Mouse (Mus musculus) cerebellum, adult 18-20 months (tissue): ENCODE data around the gene Scnn1a.

Experiments used
- DNase-seq, 2 experiments: peaks; one replicate each; pipeline ENCODE4 v3.0.0; 2021

Scnn1a gene

DNA sequence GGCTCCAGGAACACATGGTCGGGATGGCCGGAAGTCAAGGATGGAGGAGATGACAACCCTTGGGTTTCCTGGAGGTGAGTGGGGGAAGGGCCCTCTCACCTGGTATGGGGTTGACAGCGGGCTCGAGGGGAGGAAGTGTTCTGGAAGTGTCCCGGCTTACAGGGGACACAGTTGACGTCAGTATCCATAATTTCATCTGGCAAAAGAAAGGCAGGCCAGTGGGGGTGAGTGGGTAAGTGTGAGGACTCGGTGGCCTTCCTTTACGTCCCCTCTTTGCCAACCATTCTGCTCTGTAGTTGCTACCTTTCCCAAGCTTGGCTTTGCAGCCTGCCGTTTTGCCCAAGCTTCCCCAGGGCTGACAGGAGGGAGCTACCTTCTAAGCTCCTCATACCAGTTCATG is 8.3 kb upstream of the Scnn1a start:
- DNase-seq: no peak

DNA sequence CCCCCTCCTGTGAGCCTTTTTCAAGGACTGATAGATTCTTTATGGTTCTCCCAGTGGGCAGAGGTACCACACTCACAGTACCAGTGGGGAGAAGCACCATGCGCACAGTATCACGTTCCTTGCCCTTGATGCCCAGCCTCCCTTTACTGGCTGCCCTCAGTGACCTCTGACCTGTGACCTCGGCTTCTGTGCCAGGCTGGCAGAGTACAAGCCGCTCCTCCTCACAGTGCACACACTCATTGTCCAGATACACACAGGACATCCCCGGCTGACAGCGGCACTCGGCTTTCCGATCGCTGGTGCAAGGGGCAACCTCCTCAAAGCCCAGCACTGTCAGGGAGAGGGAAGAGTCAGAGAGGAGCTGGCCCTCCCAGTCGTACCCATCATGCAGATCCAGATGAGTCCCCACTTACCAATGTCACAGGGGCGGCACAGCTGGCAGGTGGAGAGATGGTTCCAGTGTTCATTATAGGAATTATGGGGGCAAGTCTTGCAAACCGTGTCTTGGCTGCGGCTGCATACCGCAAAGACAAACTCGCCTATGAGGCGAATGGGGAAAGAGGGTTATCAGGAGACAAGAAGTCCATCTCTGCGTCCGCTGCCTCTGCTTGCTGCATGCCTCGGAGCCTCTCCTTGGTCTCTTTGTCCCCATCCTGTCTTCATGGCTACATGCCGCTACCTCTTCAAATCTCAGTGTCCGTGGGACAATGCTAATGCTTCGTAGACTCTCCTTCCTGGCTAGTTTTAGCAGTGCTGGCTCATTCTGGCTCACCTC is 7.7 kb upstream of the Scnn1a start:
- no peak for DNase-seq

DNA sequence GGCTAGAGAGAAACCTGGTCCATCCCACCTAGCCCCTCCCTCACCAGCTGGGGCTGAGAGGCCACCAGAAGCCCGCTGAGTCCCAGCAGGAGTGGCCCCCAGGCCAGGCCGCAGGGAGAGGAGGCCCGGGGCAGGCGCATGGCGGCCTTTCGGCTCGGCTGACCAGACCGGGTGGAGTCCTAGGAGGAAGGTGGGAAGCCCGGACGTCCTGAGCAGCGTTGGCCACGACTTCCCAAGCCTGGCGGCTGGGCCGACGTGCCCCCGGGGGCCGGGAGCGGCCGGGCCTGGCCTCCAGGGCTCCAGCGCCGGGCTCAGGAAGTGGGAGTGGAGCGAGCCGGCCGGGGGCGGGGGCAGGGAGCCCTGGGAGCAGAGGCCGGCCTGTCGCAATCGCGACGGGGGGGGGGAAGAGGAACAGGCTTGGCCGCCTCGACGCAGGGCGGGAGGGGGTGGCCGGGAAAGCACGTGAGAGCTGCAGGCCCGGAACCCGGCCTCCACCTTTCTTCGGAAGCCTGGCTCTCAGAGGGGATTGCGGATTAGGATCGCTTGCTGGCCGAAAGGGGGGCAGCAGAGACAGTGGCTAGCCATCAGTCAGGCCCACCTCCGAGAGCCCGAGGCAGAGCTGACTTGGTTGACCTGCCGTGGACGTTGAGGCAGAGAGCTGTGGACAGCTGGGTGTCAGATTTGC is 6.8 kb upstream of the Scnn1a start, which contains the start of gene Ltbr:
Gene Ltbr (minus strand): TSS at position 340 of the 685 bp plus-strand sequence.
- DNase-seq: peak; percentile 35 to 48

DNA sequence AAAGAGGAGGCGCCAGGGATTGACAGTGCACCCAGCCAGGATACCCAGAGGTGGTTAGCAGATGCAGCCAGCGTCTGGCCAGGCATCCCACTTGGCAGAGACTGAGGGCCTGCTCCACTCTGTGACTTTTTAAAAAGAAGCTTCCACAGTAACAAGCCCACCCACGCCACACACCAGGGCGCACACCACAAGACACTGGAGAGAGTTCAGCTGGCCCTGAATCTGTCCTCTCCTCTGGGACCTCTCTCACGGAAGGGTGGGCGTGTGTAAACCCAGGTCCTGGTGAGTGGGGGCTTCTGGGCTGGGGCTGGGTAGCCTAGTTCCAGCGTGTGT is 6.3 kb upstream of the Scnn1a start:
- DNase-seq: peak in 1 of 2 experiments; percentile 8

DNA sequence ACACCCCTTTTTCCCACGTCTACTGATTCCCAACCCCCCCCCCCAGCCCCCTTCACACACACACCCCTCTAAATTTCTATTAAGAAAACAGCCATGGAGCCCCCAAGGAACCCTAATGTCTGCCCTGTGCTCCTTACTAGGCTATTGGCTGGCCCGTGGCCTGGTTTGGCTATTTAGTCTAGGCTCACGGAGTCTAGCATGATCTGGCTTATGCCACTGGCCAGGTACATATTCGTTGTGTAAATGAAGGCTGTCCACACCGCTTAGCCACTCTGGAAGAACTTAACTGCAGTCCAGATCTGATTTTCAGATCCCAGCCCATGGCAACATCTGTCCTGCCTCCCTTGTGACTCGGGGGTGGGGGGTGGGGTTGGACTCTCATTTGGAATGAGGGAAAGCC is 5.7 kb upstream of the Scnn1a start:
- DNase-seq: no peak

DNA sequence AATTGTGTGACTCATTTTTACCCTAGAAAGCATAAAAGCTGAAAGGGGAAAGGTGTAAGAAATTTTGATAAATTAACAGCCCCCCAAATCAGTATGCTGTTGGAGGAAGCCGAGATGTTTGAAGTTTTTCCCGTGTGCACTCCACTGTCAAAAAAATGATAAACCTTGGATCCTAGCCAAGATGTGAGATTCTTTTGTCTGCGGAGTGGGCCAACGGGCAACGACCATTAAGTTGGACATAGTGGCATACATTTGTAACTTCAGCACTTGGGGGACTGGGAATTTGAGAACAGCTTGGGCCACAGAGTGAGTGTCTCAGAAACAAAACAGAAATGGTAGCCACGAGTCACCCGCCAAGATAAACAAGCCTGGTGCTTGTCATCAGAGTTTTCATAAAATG is 3.4 kb upstream of the Scnn1a start:
- DNase-seq: no peak

DNA sequence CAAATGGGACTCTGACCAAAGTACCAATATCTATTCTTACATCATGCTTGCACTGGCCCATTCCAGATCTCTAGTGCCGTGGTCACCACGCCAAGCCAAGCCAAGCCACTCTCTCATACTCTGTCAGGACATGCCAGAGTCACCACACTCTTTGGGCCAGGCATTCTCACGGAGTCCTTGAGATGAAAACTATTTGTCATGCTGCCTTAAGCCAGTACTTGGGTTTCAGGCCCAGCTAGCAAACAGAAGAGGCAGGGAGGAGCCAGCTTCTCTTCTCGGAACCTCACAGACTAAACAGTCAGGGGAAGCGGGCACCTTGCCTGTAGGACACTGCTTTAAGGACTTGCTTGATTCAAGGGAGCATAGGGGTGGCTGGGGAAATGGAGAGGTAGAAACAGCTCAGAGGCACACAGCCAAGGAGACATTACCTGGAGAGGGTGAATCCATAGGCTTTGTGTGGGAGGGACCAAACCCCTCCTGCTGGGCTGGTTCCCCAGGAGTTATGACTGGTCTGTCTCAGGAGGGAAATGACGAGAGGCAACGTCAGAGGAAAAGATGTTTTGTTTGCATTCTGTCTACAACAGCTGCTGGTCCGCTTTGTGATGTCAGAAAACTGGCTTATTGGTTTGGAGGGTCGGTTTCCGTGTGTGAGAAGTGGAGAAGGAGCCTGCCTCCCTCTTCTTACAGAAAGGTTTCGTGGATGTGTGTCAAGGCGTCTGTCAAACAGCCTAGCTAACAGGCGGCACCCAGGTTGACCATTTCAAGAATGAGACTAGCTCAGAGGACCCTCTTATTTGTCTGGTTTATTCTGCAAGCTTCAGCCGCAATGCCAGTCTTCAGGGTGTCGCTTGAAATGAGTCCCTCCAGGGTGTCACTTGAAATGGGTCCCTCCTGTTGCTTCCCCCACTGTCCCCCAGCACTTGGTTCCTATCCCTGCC is 1.2 kb upstream of the Scnn1a start:
- no peak for DNase-seq

DNA sequence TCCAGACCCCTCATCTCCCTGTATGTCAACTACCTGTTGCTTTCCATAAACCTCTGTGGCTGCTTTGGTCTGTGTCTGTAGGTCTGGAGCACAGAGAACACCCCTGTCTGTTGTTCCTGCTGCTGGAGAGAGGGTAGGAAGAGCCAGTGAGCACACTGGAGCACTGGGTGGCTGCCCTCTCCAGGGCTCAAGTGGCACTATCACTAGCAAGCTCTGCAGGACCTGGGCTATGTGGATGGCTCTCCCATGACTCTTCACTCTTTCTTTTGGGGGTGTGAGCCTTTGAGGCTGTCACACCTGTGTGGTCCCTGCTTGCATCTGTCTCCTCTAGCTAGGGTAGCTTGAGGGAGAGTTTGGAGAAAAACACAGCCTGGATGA is 551 bp upstream of the Scnn1a start:
- DNase-seq: no peak

DNA sequence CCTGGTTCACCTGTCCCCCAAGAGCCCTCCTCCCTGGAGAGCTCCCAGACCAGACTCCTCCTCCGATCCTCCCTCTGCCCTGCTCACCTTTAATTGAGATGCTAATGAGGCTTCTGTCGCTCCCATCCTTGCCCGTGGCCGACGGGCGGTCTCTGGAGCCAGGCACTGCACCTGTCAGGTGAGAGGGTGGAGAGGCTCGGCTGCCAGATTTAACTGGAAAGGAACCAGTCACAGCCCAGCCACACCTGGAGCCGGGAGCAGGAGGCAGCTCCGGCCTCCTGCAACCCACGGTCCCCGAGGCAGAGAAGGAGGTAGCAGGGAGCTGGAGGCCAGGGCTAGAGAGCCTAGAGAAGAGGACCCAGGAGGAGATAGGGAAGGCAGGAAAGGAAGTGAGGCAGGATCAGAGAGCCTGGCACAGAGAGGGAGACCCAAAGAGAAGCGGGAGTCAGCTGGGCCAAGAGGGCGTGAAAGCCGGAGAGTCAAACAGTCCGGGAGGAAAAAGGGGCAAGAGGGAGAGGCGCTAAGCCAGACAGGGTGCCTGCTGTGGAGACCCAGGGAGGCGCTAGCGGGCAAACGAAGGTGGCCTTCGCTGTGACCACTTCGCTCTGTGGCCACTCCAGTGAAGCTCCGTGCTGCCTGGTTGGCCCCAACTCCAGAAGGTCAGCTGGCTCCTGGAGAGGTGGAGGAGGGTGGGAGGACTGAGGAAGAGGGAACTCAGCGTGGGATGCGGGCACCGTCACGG is 826 bp downstream of the Scnn1a start:
- DNase-seq: no peak

DNA sequence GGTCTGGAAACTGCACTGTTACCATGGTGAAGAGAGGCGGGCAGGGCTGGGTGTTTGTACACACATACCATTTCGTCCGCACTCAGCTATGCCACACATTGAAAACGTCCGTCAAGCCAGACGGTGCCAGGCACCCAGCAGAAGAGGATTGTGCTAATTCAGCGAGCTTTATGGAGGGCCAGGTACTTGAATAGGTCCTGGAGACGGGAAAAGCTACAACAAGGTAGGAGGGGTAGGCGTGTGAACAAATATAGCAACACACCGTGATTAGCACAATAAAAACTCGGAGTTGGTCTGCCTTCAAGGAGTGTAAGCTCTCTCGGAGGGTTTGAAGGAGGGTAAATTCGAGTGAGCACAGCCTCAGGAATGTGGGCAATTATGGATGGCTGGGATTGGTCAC is 2.3 kb downstream of the Scnn1a start:
- DNase-seq: no peak

DNA sequence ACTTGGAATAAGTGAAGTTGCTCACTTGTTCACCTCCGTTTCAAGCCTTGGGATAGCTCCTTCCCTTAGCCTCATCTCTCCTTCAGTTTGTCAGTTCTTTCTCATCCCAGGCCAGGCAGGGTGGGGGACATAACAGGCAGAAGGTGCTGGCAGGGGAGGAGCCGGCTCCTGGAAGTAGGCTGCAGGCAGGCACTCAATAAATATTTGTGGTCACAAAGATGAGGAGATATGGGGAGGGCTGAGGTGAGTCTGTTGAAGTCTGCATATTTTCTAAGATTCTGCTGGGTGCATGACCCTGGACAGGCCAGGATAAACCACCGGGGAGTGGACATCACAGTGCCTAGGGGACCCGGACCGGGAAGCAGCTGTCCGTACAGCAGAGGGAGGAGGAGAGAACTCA is 3.1 kb downstream of the Scnn1a start:
- no peak for DNase-seq

DNA sequence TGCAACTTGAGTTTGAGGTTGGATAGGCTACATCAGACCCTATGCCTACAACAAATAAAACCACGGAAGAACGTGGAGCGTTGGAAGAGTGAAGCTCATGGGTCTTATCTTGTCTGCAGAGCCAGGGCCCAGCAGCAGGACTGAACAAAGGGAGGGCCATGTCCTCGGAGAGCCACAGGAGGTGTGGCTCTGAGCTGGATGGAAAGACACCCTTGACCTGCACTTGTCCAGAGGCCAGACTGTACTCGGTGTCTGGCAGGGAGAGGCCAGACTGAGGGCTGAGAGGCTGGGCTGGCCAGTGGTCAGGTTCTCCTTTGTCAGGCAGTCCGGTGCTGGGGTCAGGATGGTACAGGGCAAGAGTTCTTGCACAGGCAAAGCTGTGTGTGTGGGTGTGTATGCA is 4.9 kb downstream of the Scnn1a start:
- no peak for DNase-seq

DNA sequence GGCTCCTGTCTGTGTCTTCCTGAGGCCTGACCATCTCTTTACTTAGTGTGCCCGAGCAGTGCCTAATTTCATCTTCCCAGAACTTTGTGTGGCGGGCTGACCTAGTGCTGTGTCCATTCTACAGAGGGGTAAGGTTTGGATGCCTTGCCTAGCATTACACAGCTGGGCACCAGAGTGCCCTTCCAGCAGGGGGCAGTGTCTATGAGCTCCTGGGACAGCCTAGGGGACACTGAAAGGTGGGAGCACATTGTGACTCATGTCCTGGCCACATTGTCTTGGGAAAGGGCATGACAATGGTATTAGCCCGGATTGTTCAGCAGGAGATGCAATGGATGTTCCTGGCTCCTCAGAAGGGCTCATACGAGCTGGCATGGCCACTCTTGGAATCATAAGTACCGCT is 7.8 kb downstream of the Scnn1a start:
- no peak for DNase-seq

DNA sequence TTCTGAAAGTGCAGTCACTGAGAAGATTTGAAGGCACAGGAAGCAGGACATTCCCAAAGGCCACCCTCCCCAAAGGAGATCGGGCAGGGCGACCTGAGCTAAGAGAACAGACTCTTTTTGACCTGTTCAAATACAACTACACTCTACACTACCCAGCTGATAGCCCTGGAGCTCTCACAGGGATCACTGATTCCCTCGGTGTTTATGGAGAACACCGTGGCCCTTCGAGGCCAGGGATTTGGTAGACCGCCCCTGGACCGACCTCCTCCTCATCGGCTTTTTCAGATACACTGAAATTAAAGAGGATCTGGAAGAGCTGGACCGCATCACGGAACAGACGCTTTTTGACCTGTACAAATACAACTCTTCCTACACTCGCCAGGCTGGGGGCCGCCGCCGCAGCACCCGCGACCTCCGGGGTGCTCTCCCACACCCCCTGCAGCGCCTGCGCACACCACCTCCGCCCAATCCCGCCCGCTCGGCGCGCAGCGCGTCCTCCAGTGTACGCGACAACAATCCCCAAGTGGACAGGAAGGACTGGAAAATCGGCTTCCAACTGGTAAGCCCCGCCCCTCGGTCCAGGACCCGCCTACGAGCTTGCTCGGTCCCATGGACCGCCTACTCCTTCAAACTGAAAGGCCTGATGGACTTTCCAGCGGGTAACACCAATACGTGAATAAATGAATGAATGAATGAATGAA is 10.3 kb downstream of the Scnn1a start:
- DNase-seq: peak; percentile 40 to 54

DNA sequence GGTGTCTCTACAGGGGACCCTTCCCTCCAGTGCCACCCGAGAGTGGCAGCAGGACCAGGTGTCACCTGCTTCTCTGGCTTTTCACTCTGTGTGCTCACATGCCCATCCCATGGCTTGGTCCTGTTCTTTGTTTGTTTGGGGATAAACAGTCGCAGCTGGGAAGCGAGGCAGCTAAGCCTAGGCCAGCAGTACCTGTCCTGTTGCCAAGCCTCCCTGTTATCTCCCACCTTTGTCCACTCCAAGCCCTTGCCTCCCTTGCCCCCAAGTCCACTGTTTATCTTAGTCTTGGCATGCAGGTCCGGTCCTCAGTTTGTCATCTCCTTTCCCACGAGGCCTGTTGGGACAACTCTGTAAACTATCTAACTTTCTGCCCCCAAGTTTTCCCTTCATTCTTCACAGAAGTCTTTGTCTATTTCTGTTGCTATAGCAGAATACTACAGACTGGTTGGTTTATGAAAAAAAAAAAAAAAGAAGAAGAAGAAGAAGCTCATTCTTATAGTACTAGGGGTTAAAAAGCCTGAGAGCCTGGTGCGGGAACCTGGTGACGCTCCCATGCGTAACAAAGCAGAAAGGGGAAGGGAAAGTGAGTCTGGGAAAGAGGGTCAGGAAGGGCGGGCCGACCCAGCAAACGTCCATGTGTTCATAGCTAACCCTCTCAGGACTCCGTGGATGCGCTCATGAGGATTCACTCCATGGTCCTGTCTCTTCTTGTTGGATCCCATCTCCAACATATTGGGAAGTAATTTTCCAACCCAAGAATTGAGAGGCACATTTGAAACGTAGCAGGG is 12.8 kb downstream of the Scnn1a start:
- DNase-seq: no peak

DNA sequence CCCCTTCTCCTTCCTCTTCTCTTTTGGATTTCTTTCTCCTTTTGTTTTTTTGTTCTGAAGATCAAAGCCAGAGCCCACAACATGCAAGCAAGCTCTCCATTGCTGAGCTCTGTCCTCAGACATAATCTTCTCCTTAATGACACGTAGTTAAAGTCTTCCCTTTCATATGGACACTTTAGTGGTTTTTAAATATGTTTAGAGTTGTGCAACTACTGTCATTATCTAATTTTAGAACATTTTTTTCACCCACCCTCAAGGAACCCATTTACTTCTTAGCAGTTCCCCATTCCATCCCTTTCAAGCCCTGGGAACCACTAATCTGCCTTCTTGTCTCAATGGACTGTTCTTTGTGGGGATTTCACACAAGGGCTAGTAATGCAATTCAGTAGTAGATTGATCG is 13.9 kb downstream of the Scnn1a start:
- no peak for DNase-seq

DNA sequence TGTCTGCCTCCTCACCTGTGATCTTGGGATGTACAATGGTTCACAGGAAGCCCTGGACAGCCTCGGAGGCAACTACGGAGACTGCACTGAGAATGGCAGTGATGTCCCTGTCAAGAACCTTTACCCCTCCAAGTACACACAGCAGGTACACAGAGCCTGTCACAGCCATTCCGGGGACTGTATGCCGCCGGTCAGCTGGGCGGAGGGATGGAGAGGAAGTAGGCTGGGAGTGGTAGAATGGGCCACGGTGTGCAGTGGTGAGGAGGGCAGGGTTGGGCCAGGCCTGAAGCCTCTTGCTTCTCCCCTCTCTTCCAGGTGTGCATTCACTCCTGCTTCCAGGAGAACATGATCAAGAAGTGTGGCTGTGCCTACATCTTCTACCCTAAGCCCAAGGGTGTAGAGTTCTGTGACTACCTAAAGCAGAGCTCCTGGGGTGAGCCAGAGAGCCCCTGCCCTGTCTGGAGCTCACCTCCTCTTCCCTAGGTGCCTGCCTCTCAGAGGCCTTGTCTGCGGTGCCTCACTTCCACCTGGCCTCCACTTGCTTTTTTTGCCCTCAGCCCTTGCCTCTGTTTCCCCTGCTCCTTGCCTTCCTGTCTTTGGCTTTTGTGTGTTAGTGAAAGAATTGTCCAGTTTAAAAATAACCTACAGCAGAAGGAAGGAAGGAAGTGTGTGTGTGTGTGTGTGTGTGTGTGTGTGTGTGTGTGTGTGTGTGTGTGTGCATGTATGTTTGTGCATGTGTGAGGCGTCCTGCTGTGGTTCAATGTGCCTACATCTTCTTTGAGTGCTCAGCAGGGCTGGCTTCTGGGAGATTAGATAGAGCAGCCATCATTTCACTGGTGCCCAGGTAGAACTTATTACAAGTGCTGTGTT is 18.6 kb downstream of the Scnn1a start:
- no peak for DNase-seq

DNA sequence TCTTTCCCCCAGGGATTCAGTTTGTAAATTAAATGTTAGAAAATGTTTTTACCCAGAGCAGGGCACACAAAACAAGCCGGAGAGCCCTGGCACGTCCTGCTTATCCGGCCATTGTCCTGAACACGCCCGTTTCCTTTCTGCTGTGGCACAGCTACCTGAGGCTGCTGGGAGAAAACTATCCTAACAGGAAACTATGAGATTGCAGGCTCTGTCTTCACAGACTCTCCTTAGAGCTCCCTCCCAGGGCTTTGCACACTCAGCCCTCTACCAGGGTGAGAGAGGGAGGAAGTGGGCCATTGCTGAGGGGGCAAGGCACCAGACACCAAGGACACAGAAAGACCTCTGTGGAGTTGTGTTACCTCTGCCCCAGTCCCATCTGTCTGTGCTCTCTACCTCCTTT is 19.8 kb downstream of the Scnn1a start:
- no peak for DNase-seq

DNA sequence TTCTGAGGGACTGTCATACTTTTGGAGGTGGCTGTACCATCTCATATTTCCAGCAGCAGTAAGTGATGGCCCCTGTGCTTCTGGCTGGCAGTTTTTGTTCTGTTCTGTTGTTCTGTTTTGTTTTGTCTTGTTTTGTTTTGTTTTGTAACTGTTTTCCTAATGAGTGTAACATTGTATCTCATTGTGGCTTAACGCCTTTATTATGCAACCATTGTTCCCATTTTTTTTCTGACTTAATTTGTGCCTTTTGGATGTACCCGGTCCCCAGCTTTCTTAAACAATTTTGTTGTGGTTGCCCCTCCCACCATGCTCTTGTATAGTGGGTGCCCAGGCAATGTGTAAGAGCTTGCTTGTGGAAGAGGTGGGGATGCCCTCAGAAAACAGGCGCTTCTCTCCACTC is 21.7 kb downstream of the Scnn1a start:
- DNase-seq: no peak

DNA sequence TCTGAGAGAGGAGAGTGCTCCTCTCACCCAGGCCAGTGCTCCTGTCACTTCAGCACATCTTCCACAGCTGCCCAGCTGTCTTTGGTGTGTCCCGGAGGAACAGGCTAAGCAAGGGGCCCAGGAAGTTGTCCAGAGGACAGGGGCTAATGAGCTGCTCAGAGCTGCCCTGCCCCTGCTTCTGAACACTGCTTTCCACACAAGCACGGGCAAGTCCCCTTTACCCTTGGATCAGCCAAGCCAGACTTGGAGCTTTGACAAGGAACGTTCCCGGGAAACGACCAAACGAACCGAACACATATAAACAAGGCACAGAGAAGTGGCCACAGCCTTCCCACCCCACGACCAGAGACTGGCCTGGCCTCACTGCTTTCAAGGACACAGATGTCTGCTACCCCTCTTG is 23.6 kb downstream of the Scnn1a start:
- DNase-seq: no peak
